Mouse (Mus musculus) heart, adult 2 months (tissue): ENCODE measurements around the gene Metap1d. TPM values are rescaled to one million over a fixed set of nuclear protein-coding genes. Genes with fewer than 3 reads are reported as not detected.

Source experiments
- DNase-seq, 2 experiments: peaks; one replicate each; pipeline ENCODE4 v3.0.0; 2021
- H3K27ac ChIP-seq: fragments of 200-600 bp; 2 replicates; pipeline ENCODE4 v1.8.1; 2022
- H3K27me3 ChIP-seq: fragments of 200-500 bp; 2 replicates; pipeline ENCODE4 v1.6.1; 2012; ENCODE audit warnings: mild to moderate bottlenecking, low read length, inconsistent platforms, mixed read lengths; ENCODE audit not compliant: control insufficient read depth, insufficient read depth
- H3K36me3 ChIP-seq: fragments of 200-500 bp; 2 replicates; pipeline ENCODE4 v1.6.1; 2012; ENCODE audit warnings: low read length, inconsistent platforms; ENCODE audit not compliant: control insufficient read depth, insufficient read depth
- H3K4me1 ChIP-seq: fragments of 200-500 bp; 2 replicates; pipeline ENCODE4 v1.6.1; 2011; ENCODE audit warnings: low read length; ENCODE audit not compliant: control insufficient read depth, insufficient read depth
- H3K4me3 ChIP-seq: fragments of 200-600 bp; 2 replicates; pipeline ENCODE4 v1.8.1; 2022
- H3K79me2 ChIP-seq: fragments of 200-500 bp; replicated peaks from 2 replicates; pipeline ENCODE4 v1.6.1; 2012; ENCODE audit warnings: mild to moderate bottlenecking, inconsistent platforms, low read length, moderate library complexity, mixed read lengths; ENCODE audit not compliant: control insufficient read depth, insufficient read depth
- H3K9ac ChIP-seq: fragments of 200-500 bp; 2 replicates; pipeline ENCODE4 v1.6.1; 2012; ENCODE audit warnings: low read depth, mild to moderate bottlenecking, control low read depth, inconsistent platforms, low read length, mixed read lengths
- CTCF ChIP-seq: fragments of 200-600 bp; IDR thresholded peaks from 2 replicates; pipeline ENCODE4 v1.8.1; 2022; ENCODE audit warnings: antibody characterized with exemption, mild to moderate bottlenecking, moderate library complexity
- EP300 ChIP-seq: fragments of 200-500 bp; IDR thresholded peaks from 2 replicates; pipeline ENCODE4 v1.6.1; 2011; ENCODE audit warnings: low read depth, low read length, control low read depth; ENCODE audit not compliant: insufficient read depth
- POLR2A ChIP-seq: fragments of 200-500 bp; IDR thresholded peaks from 2 replicates; pipeline ENCODE4 v1.6.1; 2011; ENCODE audit warnings: mild to moderate bottlenecking, low read depth, low read length, control low read depth; ENCODE audit not compliant: insufficient read depth
- WGBS: fragments of 180-500 bp; shearing (Covaris S2); methylation state at CpG from one replicate; pipeline ENCODE4 v1.1.7; 2018; 5-methylcytosine and 5-hydroxymethylcytosine counted together
- intact Hi-C: fragments of 180-260 bp; cut with DNase I; formaldehyde crosslinking; loops from one replicate; pipeline ENCODE4 v1.15.1; 2025
- polyA plus RNA-seq: library from polyadenylated mRNA; depleted of rRNA; stranded (reverse); fragments of >200 nt; gene quantifications from 2 replicates; pipeline ENCODE4 v1.2.3, GENCODE M21; 2012
- total RNA-seq, 2 experiments: library from RNA; stranded (reverse); gene quantifications; 2 replicates each; pipeline ENCODE4 v1.2.3; 2021

Gene Metap1d
- total and polyA plus RNA-seq, 3 experiments: 34.8 to 38.0 (median 35.2) TPM

DNA sequence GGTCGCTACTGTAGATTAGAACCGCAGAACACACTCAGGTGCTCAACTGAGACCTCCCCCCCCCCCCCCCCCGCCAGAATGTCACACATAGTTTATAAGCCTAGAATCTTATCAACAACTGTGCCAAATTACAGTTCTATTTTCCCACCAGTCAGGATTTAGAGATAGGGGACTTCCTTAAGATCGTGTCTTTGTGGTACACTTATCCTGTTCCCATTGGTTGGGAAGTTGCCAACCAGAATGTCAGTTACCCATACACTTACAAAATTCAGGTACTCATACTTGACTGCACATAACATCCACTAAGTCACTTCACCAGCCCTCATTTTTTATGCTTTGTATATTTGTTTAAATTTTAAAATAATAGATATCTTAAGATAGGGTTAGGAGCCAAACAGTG, 17.6 kb upstream of the Metap1d start:
- H3K79me2 ChIP-seq: no peaks in the 10 kb centered on the region
- no peak overlapping the region for H3K27ac ChIP-seq
- intact Hi-C loops: no loop called here
- no peak for DNase-seq
- TF ChIP-seq POLR2A: no peak
- TF ChIP-seq CTCF: no peak
- TF ChIP-seq EP300: no peak
- H3K27me3 ChIP-seq: no peaks in the 10 kb centered on the region
- 79% methylated on average over 4 of the region's 4 CpGs for WGBS
- H3K9ac ChIP-seq: no peak overlapping the region
- H3K36me3 ChIP-seq: no peaks in the 10 kb centered on the region
- no peaks in the 10 kb centered on the region for H3K4me1 ChIP-seq
- no peak overlapping the region for H3K4me3 ChIP-seq

DNA sequence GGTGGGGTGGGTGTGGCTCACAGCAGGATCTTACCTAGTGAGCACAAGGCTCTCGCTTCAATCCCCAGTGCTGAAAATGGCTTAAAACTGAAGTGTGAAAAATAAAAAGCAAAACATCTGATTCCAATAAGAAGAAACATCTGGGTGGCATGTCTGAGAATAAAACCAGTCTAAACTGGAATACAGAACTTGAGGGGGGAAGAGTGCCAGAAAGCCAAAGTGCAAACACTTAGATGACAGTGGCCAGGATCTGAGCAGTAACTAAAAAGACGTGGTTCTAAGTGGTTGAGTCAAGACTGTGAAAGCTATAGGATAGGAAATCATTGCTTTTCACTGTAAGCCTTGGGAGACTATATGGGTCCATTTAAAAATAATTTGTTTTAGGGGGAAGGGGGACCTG, 9.7 kb upstream of the Metap1d start:
- TF ChIP-seq EP300 (no peak), CTCF (no peak), POLR2A (no peak)
- H3K27ac ChIP-seq: no peak overlapping the region
- H3K4me3 ChIP-seq: no peak overlapping the region
- no peaks in the 10 kb centered on the region for H3K4me1 ChIP-seq
- DNase-seq: no peak
- no peaks in the 10 kb centered on the region for H3K36me3 ChIP-seq
- H3K9ac ChIP-seq: no peak overlapping the region
- H3K79me2 ChIP-seq: no peaks in the 10 kb centered on the region
- intact Hi-C loops: no loop called here
- no peaks in the 10 kb centered on the region for H3K27me3 ChIP-seq
- WGBS: 38% methylated on average over 2 of the region's 2 CpGs

DNA sequence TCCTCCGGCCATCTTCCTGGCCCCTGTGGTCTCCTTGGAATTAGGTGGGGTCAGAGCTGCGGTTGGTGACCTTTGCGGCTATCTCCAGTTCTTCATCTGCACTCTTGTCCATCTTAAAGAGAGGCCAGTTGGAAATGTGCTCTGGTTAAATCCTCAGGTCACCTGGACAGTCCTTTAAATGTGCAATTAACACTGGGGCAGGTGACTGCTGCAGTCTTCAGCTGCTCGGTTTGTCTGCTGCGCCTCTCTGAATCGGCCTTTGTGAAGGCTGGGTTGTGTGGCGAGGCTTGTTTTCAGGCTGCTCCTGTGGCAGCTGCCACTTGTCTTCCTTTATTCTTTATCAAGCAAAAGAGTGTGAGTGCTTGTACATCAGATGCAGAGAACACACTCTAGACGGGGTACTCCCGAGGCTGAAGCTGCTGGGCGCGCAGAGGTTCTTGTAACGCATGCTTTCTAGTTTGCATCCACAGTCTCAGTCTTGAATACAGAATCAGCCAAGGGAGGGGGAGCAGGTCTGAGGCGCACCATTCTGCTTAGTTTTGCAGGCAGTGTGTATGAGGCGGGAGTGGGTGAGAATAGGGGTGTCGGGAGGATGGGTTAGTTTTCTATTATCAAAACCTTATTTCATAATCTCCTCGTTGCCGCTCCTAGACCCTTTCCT, 7.4 kb upstream of the Metap1d start:
- intact Hi-C loops: no loop called here
- no peak overlapping the region for H3K4me3 ChIP-seq
- H3K27ac ChIP-seq: no peak overlapping the region
- no peak for DNase-seq
- H3K36me3 ChIP-seq: no peaks in the 10 kb centered on the region
- no peak overlapping the region for H3K9ac ChIP-seq
- no peaks in the 10 kb centered on the region for H3K4me1 ChIP-seq
- H3K79me2 ChIP-seq: no peaks in the 10 kb centered on the region
- no peaks in the 10 kb centered on the region for H3K27me3 ChIP-seq
- WGBS: 58% methylated on average over 17 of the region's 17 CpGs
- TF ChIP-seq EP300: no peak
- no peak for TF ChIP-seq CTCF
- no peak for TF ChIP-seq POLR2A

DNA sequence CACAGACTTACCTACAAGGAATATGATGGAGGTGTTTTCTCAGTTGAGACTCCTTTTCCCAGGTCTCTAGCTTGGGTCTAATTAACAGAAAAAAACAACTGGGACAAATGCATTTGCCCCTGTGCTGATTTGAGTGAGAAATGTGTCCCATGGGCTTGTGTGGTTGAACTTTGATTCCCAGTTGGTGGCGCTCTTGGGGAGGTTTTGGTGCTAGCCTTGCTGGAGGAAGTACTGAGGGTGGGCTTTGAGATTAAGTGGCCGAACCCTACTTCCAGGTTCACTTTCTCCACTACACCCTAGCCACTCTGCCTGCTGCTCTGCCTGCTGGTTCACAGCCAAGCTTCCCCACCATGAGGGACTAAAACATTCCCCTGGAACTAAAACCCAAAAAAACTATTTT, 3.5 kb upstream of the Metap1d start:
- no peaks in the 10 kb centered on the region for H3K27me3 ChIP-seq
- H3K4me1 ChIP-seq: no peaks in the 10 kb centered on the region; the same call in 1 of the 2 replicates
- intact Hi-C loops: loop anchor here (5.0 kb wide), 1 partner anchor 83 kb away; no protein-coding TSS in a partner anchor
- H3K27ac ChIP-seq: no peak overlapping the region
- H3K36me3 ChIP-seq: no peaks in the 10 kb centered on the region
- no peak for DNase-seq
- H3K9ac ChIP-seq: no peak overlapping the region
- H3K4me3 ChIP-seq: no peak overlapping the region
- no peak for TF ChIP-seq EP300
- no peak for TF ChIP-seq CTCF
- no peak for TF ChIP-seq POLR2A
- no peaks in the 10 kb centered on the region for H3K79me2 ChIP-seq
- 24% methylated on average over 2 of the region's 2 CpGs for WGBS

DNA sequence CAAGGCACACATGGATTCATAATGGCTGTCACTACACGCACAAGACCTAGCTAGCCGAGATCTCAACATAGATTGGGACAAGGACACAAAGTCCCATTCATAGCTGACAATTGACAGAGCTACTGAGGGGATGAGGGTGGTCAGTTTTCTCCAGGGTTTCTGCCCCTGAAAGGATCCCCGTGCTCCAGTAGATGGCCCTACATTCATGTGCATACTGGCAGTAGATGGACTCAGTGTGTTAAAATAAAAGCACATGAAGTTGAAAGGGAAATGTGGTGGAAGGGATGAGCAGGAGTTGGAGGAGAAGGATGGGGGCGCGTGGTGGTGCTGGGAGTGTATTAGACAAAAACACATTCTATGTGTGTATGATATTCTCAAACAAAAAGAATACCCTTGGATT, 1.3 kb upstream of the Metap1d start:
- Histone ChIP-seq H3K36me3 (no peaks in the 10 kb centered on the region), H3K27ac (no peak overlapping the region), H3K4me1 (no peaks in the 10 kb centered on the region; the same call in 1 of the 2 replicates), H3K79me2 (no peaks in the 10 kb centered on the region), H3K4me3 (no peak overlapping the region), H3K9ac (no peak overlapping the region), H3K27me3 (no peaks in the 10 kb centered on the region)
- intact Hi-C loops: loop anchor here (5.0 kb wide), 1 partner anchor 81 kb away; no protein-coding TSS in a partner anchor
- TF ChIP-seq POLR2A (no peak), EP300 (no peak), CTCF (no peak)
- WGBS: 58% methylated on average over 5 of the region's 5 CpGs
- DNase-seq: no peak

DNA sequence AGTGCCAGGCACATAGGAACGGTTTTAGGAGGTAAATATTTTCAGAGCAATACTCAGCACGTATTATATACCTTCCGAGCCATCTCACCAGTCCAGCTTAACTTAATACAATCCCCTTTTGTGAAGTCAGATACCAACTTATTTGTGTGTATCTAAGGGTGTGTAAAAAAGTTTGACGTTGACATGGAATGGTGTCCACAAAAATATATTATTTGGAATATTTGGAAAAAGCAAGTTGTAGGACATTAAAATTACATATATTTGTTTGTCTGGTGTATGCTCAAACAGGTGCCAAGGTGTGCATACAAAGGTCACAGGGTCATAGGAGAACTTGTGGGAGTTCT, 813 bp downstream of the Metap1d start:
- 32% methylated on average over 4 of the region's 4 CpGs for WGBS
- H3K36me3 ChIP-seq: no peaks in the 10 kb centered on the region
- DNase-seq: no peak
- H3K9ac ChIP-seq: no peak overlapping the region
- H3K4me1 ChIP-seq: no peaks in the 10 kb centered on the region; the same call in 1 of the 2 replicates
- TF ChIP-seq EP300 (no peak), POLR2A (no peak), CTCF (no peak)
- H3K4me3 ChIP-seq: peak overlapping the region; percentile 84
- intact Hi-C loops: loop anchor here (1.0 to 5.0 kb wide), 2 partner anchors 78 to 87 kb away; partner anchors contain the start of gene Slc25a12
- H3K79me2 ChIP-seq: no peaks in the 10 kb centered on the region
- H3K27me3 ChIP-seq: no peaks in the 10 kb centered on the region
- H3K27ac ChIP-seq: no peak overlapping the region
